Mouse (Mus musculus): Measurements from ENCODE around the gene Patz1.

The Patz1 gene

DNA sequence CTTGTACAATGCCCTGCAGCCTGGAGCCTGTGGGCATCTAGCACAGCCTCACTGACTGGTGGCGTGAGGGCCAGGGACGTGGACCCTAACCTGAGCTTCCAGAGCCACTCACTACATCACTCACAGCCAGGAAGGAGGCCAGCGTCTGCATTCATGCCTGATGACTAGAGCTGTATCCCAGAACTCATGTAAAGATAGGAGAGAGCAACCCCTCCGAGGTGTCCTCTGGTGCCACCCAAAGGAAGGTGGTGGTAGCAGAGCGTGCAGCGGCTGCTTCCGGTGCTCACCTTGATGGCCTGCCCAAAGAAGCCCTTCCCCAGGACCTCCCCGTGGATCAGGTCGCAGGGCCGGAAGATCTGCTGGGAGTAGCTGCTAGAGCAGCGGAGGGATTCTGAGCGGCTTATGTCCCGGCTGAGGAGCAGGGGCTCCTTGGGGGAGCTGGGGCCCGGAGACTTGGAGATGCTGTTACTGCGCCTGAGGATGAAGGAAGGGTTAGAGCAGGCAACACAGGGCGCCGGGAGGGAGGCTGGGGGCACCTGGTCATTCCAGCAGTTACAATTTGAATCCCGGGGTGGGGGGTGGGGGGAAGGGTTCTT is 64.4 kb downstream of the Patz1 start:
- no peak for DNase-seq (ENCODE audit: low read depth, low spot score)
